Mouse (Mus musculus): ENCODE results near the gene Mrtfa. TPM values are rescaled to one million over a fixed set of nuclear protein-coding genes. Genes with fewer than 3 reads are reported as not detected.

Gene Mrtfa
- polyA plus RNA-seq, 1 experiment = 80.0 TPM

DNA sequence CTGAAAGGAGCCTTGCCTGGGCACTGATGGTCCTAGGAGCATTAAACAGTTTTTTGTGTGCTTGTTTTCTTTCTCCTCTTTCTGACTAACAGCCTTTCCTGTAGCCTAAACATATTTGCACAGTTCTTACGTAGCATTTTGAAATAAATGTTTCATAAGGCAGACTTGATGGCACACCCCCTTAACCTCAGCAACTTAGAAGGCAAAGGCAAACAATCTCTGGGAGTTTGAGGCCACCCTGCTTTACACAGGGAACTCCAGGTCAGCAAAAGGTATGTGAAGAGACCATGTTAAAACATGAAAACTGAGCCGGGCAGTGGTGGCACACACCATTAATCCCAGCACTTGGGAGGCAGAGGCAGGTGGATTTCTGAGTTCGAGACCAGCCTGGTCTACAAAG, 214.9 kb downstream of the Mrtfa start:
- DNase-seq (ENCODE audit: low read depth in 1 of 2, low spot score in 2 of 2) = no peak
- Histone ChIP-seq H3K36me3 (ENCODE audit: control insufficient read depth, insufficient read depth, low read length) (no peaks in the 10 kb centered on the region), H3K4me1 (ENCODE audit: control insufficient read depth, insufficient read depth, insufficient read length) (no peaks in the 10 kb centered on the region; the same call in 1 of the 2 replicates), H3K27me3 (ENCODE audit: control insufficient read depth, insufficient read depth, low read length) (no peaks in the 10 kb centered on the region), H3K4me3 (ENCODE audit: extremely low read depth, insufficient read depth, insufficient read length) (no peak overlapping the region), H3K27ac (ENCODE audit: insufficient read depth, low read length) (no peak overlapping the region)
- TF ChIP-seq POLR2A (IDR thresholded peaks at IDR 0.05; ENCODE audit: low read depth, low read length) (no peak), CTCF (IDR thresholded peaks at IDR 0.05; ENCODE audit: extremely low read depth, insufficient read depth, insufficient read length, insufficient replicate concordance) (no peak)
- 84% methylated on average over 3 of the region's 3 CpGs for WGBS

DNA sequence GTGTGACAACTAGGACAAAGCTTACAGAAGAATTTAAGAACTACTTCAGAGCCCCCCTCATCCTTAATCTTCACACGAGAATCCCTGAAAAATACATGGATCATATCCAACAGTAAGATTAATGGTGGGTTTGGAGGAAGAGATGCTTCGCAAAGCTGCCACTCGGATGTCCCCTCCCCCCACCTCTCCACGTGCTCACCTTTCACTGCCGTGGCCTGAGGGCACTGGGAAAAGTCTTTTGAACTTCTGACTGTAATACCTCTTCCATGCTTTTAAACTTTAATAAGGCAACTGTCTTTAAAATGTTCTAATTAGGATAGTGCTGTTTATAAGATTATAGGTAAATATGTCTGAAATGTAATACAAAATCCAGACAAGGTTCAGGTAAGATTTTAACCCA, 216.2 kb downstream of the Mrtfa start:
- TF ChIP-seq CTCF (IDR thresholded peaks at IDR 0.05; ENCODE audit: extremely low read depth, insufficient read depth, insufficient read length, insufficient replicate concordance) (no peak), POLR2A (IDR thresholded peaks at IDR 0.05; ENCODE audit: low read depth, low read length) (no peak)
- 64% methylated on average over 5 of the region's 5 CpGs for WGBS
- H3K27ac ChIP-seq (ENCODE audit: insufficient read depth, low read length) = no peak overlapping the region

DNA sequence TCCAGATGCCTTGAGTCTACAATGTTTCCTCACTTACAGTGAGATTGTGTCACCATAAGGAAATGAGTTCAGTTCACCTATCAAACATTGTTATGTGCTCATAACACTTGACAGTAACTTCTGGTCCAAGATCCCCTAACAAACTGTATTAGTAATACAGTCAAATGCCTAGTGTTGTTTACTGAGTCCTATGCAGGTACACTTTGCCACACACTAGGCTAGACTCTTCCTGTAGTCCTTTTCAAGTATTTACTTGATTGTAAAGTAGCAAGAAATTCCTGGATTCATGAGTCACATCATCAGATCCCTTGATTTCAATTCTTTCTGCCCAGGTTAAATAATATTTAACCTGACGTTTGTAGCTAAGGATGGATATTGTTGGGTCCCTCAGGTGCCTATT, 221.2 kb downstream of the Mrtfa start:
- Histone ChIP-seq H3K4me1 (ENCODE audit: control insufficient read depth, insufficient read depth, insufficient read length) (no peaks in the 10 kb centered on the region), H3K36me3 (ENCODE audit: control insufficient read depth, insufficient read depth, low read length) (peaks cover 30% of the 10 kb centered on the region), H3K4me3 (ENCODE audit: extremely low read depth, insufficient read depth, insufficient read length) (no peak overlapping the region), H3K27ac (ENCODE audit: insufficient read depth, low read length) (no peak overlapping the region), H3K27me3 (ENCODE audit: control insufficient read depth, insufficient read depth, low read length) (no peaks in the 10 kb centered on the region)
- WGBS = 94% methylated on average over 1 of the region's 1 CpGs
- DNase-seq (ENCODE audit: low read depth in 1 of 2, low spot score in 2 of 2) = no peak
- TF ChIP-seq CTCF (IDR thresholded peaks at IDR 0.05; ENCODE audit: extremely low read depth, insufficient read depth, insufficient read length, insufficient replicate concordance) (no peak), POLR2A (IDR thresholded peaks at IDR 0.05; ENCODE audit: low read depth, low read length) (no peak)

More for the DNA sequence above, 216.2 kb downstream of the Mrtfa start:
- Histone ChIP-seq H3K4me3 (ENCODE audit: extremely low read depth, insufficient read depth, insufficient read length) (no peak overlapping the region), H3K4me1 (ENCODE audit: control insufficient read depth, insufficient read depth, insufficient read length) (no peaks in the 10 kb centered on the region; the same call in 1 of the 2 replicates), H3K36me3 (ENCODE audit: control insufficient read depth, insufficient read depth, low read length) (peaks cover 2% of the 10 kb centered on the region; the same call in 1 of the 2 replicates), H3K27me3 (ENCODE audit: control insufficient read depth, insufficient read depth, low read length) (no peaks in the 10 kb centered on the region)
- DNase-seq (ENCODE audit: low read depth in 1 of 2, low spot score in 2 of 2) = no peak

Other genes starting within 250 kb of the Mrtfa start
- gene Adsl, start 242.3 kb downstream of the Mrtfa start, polyA plus RNA-seq (2012; rRNA removed) = 43.1 and 46.0 TPM in 2 replicates
- gene Sgsm3, start 213.0 kb downstream of the Mrtfa start, polyA plus RNA-seq (2012; rRNA removed) = 12.6 and 13.8 TPM in 2 replicates
- 0.06 TPM in 1 of 2 replicates, not detected in the other for gene Mchr1, start 44.7 kb upstream of the Mrtfa start, polyA plus RNA-seq (2012; rRNA removed)
- gene Slc25a17, start 170.1 kb upstream of the Mrtfa start, polyA plus RNA-seq (2012; rRNA removed) = 9.9 and 10.5 TPM in 2 replicates
- gene St13, start 209.3 kb upstream of the Mrtfa start, polyA plus RNA-seq (2012; rRNA removed) = 14.1 and 16.2 TPM in 2 replicates
- gene Xpnpep3, start 209.4 kb upstream of the Mrtfa start, polyA plus RNA-seq (2012; rRNA removed) = 7.1 and 8.7 TPM in 2 replicates
- 0.09 TPM in 1 of 2 replicates, not detected in the other for gene Dnajb7, start 217.5 kb upstream of the Mrtfa start, polyA plus RNA-seq (2012; rRNA removed)